Mouse (Mus musculus): Measurements from ENCODE around the gene Neurod4. TPM values are rescaled to one million over a fixed set of nuclear protein-coding genes. Genes with fewer than 3 reads are reported as not detected.

The Neurod4 gene
- not detected in 2 replicates for polyA plus RNA-seq (2012; rRNA removed; ENCODE audit: low replicate concordance)

GRCm38 (mm10) chr10:130280066-130280465 is at the start of gene Neurod4:
Neurod4 (minus strand) TSS chr10:130280240.

GRCm38 (mm10) chr10:130322637-130323036 is 42.6 kb upstream of the Neurod4 start, which contains the start of gene Tespa1:
Tespa1 (plus strand) TSS chr10:130322870.

Other genes with a start within 250 kb of the Neurod4 start
- not detected in 2 replicates for gene Olfr821, start 249.9 kb downstream of the Neurod4 start, polyA plus RNA-seq (2012; rRNA removed; ENCODE audit: low replicate concordance)
- not detected in 2 replicates for gene Olfr822, start 209.0 kb downstream of the Neurod4 start, polyA plus RNA-seq (2012; rRNA removed; ENCODE audit: low replicate concordance)
- not detected in 2 replicates for gene Olfr823, start 164.9 kb downstream of the Neurod4 start, polyA plus RNA-seq (2012; rRNA removed; ENCODE audit: low replicate concordance)
- not detected in 2 replicates for gene Olfr824, start 150.2 kb downstream of the Neurod4 start, polyA plus RNA-seq (2012; rRNA removed; ENCODE audit: low replicate concordance)
- gene Olfr825, start 113.5 kb downstream of the Neurod4 start, polyA plus RNA-seq (2012; rRNA removed; ENCODE audit: low replicate concordance): not detected in 2 replicates
- not detected in 2 replicates for gene Olfr826, start 96.1 kb downstream of the Neurod4 start, polyA plus RNA-seq (2012; rRNA removed; ENCODE audit: low replicate concordance)
- not detected in 2 replicates for gene Olfr827, start 65.8 kb downstream of the Neurod4 start, polyA plus RNA-seq (2012; rRNA removed; ENCODE audit: low replicate concordance)
- gene Tespa1, start 42.6 kb upstream of the Neurod4 start, polyA plus RNA-seq (2012; rRNA removed; ENCODE audit: low replicate concordance): 0.08 TPM in 1 of 2 replicates, not detected in the other
- gene Vmn2r84, start 114.1 kb upstream of the Neurod4 start, polyA plus RNA-seq (2012; rRNA removed; ENCODE audit: low replicate concordance): not detected in 2 replicates
- gene Vmn2r85, start 149.5 kb upstream of the Neurod4 start, polyA plus RNA-seq (2012; rRNA removed; ENCODE audit: low replicate concordance): not detected in 2 replicates
- gene Vmn2r86, start 175.8 kb upstream of the Neurod4 start, polyA plus RNA-seq (2012; rRNA removed; ENCODE audit: low replicate concordance): not detected in 2 replicates
- gene Vmn2r87, start 217.2 kb upstream of the Neurod4 start, polyA plus RNA-seq (2012; rRNA removed; ENCODE audit: low replicate concordance): not detected in 2 replicates

Data from duodenum, adult 2 months (tissue).